Mouse (Mus musculus) layer of hippocampus, adult 2 months (tissue): ENCODE measurements around the gene Erc1. TPM values are rescaled to one million over a fixed set of nuclear protein-coding genes. Genes with fewer than 3 reads are reported as not detected.
A peak's percentile ranks its signal among the peaks of the same experiment; 100 is the strongest.

Experiments
- DNase-seq, 2 experiments: peaks; one replicate each; pipeline ENCODE4 v3.0.0; 2022; ENCODE audit warnings: low spot score in 2 of 2
- H3K27ac ChIP-seq: fragments of 200-600 bp; 2 replicates; pipeline ENCODE4 v1.8.1; 2022
- H3K4me3 ChIP-seq: fragments of 200-600 bp; 2 replicates; pipeline ENCODE4 v1.8.1; 2022; ENCODE audit warnings: mild to moderate bottlenecking
- CTCF ChIP-seq: fragments of 200-600 bp; conservative IDR thresholded peaks from 2 replicates; pipeline ENCODE4 v1.8.1; 2022; ENCODE audit warnings: antibody characterized with exemption, mild to moderate bottlenecking, moderate library complexity
- total RNA-seq, 2 experiments: library from RNA; stranded (reverse); gene quantifications; 2 replicates each; pipeline ENCODE4 v1.2.3; 2021

Erc1 gene
- total RNA-seq, 2 experiments from 2014 or later: 51.9 to 54.5 TPM

GRCm38 (mm10) chr6:119587897-119588296 lies 260.1 kb downstream of the Erc1 start:
- no peak for DNase-seq
- H3K4me3 ChIP-seq: no peak overlapping the region
- no peak for TF ChIP-seq CTCF
- no peak overlapping the region for H3K27ac ChIP-seq

GRCm38 (mm10) chr6:119587454-119587853 lies 260.5 kb downstream of the Erc1 start:
- TF ChIP-seq CTCF: no peak
- no peak for DNase-seq
- Histone ChIP-seq H3K27ac (no peak overlapping the region), H3K4me3 (no peak overlapping the region)

- H3K27ac ChIP-seq: peak overlapping the region; percentile 62
- no peak for TF ChIP-seq CTCF
- DNase-seq: peak in 1 of 2 experiments; percentile 50
- no peak overlapping the region for H3K4me3 ChIP-seq
Measured at GRCm38 (mm10) chr6:119585652-119586375, 262.2 kb downstream of the Erc1 start.

GRCm38 (mm10) chr6:119584061-119584460 lies 263.9 kb downstream of the Erc1 start:
- no peak for DNase-seq

GRCm38 (mm10) chr6:119583165-119583564 lies 264.8 kb downstream of the Erc1 start:
- TF ChIP-seq CTCF: no peak
- H3K4me3 ChIP-seq: no peak overlapping the region
- H3K27ac ChIP-seq: no peak overlapping the region
- DNase-seq: no peak

More at GRCm38 (mm10) chr6:119584061-119584460, 263.9 kb downstream of the Erc1 start:
- no peak overlapping the region for H3K4me3 ChIP-seq
- TF ChIP-seq CTCF: no peak
- H3K27ac ChIP-seq: no peak overlapping the region

- H3K4me3 ChIP-seq: no peak overlapping the region
Measured at GRCm38 (mm10) chr6:119576706-119577105, 271.3 kb downstream of the Erc1 start.

GRCm38 (mm10) chr6:119575331-119575730 lies 272.6 kb downstream of the Erc1 start:
- Histone ChIP-seq H3K4me3 (no peak overlapping the region), H3K27ac (no peak overlapping the region)
- DNase-seq: no peak
- TF ChIP-seq CTCF: no peak

More at GRCm38 (mm10) chr6:119576706-119577105, 271.3 kb downstream of the Erc1 start:
- no peak for DNase-seq
- H3K27ac ChIP-seq: no peak overlapping the region
- TF ChIP-seq CTCF: no peak

GRCm38 (mm10) chr6:119572296-119572695 lies 275.7 kb downstream of the Erc1 start:
- no peak for DNase-seq

GRCm38 (mm10) chr6:119570797-119571196 lies 277.2 kb downstream of the Erc1 start:
- TF ChIP-seq CTCF: no peak
- Histone ChIP-seq H3K27ac (no peak overlapping the region), H3K4me3 (no peak overlapping the region)
- DNase-seq: no peak

More at GRCm38 (mm10) chr6:119572296-119572695, 275.7 kb downstream of the Erc1 start:
- no peak overlapping the region for H3K27ac ChIP-seq
- no peak for TF ChIP-seq CTCF
- no peak overlapping the region for H3K4me3 ChIP-seq

GRCm38 (mm10) chr6:119568339-119568738 lies 279.6 kb downstream of the Erc1 start:
- TF ChIP-seq CTCF: no peak
- DNase-seq: no peak
- H3K27ac ChIP-seq: no peak overlapping the region
- no peak overlapping the region for H3K4me3 ChIP-seq

GRCm38 (mm10) chr6:119565451-119566379 lies 282.3 kb downstream of the Erc1 start:
- TF ChIP-seq CTCF: no peak
- Histone ChIP-seq H3K27ac (no peak overlapping the region), H3K4me3 (no peak overlapping the region)
- no peak for DNase-seq

GRCm38 (mm10) chr6:119562558-119562957 lies 285.4 kb downstream of the Erc1 start:
- Histone ChIP-seq H3K27ac (no peak overlapping the region), H3K4me3 (no peak overlapping the region)
- DNase-seq: no peak
- no peak for TF ChIP-seq CTCF

- DNase-seq: no peak
- no peak for TF ChIP-seq CTCF
- Histone ChIP-seq H3K27ac (no peak overlapping the region), H3K4me3 (no peak overlapping the region)
Measured at GRCm38 (mm10) chr6:119558855-119559254, 289.1 kb downstream of the Erc1 start.
